Mouse (Mus musculus) erythroblast, embryonic 14.5 days (primary cell): ENCODE measurements around the gene 1110008L16Rik. TPM values are rescaled to one million over a fixed set of nuclear protein-coding genes. Genes with fewer than 3 reads are reported as not detected.

Experiments used
- H3K27me3 ChIP-seq: 2 replicates; pipeline ENCODE4 v1.6.1; 2012; ENCODE audit warnings: inconsistent platforms; ENCODE audit not compliant: control insufficient read depth
- H3K36me3 ChIP-seq: 2 replicates; pipeline ENCODE4 v1.6.1; 2012; ENCODE audit warnings: mild to moderate bottlenecking, inconsistent platforms; ENCODE audit not compliant: control insufficient read depth
- H3K4me1 ChIP-seq: 2 replicates; pipeline ENCODE4 v1.6.1; 2012; ENCODE audit warnings: inconsistent platforms; ENCODE audit not compliant: control insufficient read depth
- H3K4me3 ChIP-seq: replicated peaks from 2 replicates; pipeline ENCODE3; 2012; ENCODE audit warnings: moderate library complexity, mild to moderate bottlenecking, inconsistent platforms
- H3K9me3 ChIP-seq: 2 replicates; pipeline ENCODE4 v1.6.1; 2012; ENCODE audit warnings: low read length, inconsistent platforms, mixed read lengths; ENCODE audit not compliant: control insufficient read depth
- GATA1 ChIP-seq: IDR thresholded peaks from 2 replicates; pipeline ENCODE4 v1.6.1; 2012; ENCODE audit warnings: low read length, inconsistent platforms, mixed read lengths
- TAL1 ChIP-seq: IDR thresholded peaks from 3 replicates; pipeline ENCODE4 v1.6.1; 2012; ENCODE audit warnings: low read length, inconsistent platforms, mixed read lengths
- polyA plus RNA-seq: library from polyadenylated mRNA; stranded (reverse); fragments of >175 nt; gene quantifications from 2 replicates; pipeline ENCODE4 v1.2.3, GENCODE M21; 2012

Gene 1110008L16Rik
- polyA plus RNA-seq, 1 experiment: 0.03 TPM

DNA sequence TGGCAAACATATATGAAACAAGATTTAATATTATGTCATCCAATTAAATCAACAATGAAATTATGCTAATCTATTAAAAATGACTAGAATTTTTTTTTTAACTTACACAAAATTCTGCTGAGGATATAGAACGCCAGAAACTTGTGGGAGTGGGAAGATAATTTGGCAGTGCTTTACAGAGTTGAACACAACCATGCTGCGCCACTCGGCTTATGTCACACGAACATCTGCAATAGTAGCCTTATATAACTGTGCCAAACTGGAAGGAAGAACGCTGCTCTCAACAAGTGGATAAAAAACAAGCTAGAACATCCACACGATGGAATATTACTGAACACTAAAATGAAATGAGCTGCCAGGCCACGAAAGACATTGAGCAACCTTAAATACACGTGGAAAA, 129.8 kb downstream of the 1110008L16Rik start:
- H3K27me3 ChIP-seq: no peaks in the 10 kb centered on the region
- TF ChIP-seq GATA1 (no peak), TAL1 (no peak)
- no peaks in the 10 kb centered on the region for H3K4me1 ChIP-seq
- no peak overlapping the region for H3K4me3 ChIP-seq
- no peaks in the 10 kb centered on the region; the same call in 1 of the 2 replicates for H3K9me3 ChIP-seq
- H3K36me3 ChIP-seq: no peaks in the 10 kb centered on the region

DNA sequence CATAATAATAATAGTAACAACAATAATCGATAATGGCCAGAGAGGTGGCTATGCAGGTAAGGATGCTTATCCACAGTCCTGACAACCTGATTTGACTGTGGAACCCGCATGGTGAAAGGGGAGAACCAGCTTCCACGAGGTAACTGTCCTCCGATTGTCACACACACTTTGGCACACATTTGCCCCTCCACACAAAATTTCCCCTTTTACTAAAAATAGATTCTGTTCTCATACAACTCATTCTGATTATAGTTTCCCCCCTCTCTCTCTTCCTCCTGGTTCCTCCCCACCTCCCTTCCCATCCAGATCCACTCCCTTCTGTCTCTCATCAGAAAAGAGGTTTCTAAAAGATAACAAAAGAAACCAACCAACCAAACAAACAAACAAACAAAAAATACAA, 130.6 kb downstream of the 1110008L16Rik start:
- no peaks in the 10 kb centered on the region; the same call in 1 of the 2 replicates for H3K9me3 ChIP-seq
- H3K27me3 ChIP-seq: no peaks in the 10 kb centered on the region
- no peak overlapping the region for H3K4me3 ChIP-seq
- H3K4me1 ChIP-seq: no peaks in the 10 kb centered on the region
- no peak for TF ChIP-seq TAL1
- TF ChIP-seq GATA1: no peak
- H3K36me3 ChIP-seq: no peaks in the 10 kb centered on the region

Other genes with a start within 250 kb of the 1110008L16Rik start
- gene 2700097O09Rik, start 219.5 kb upstream of the 1110008L16Rik start, polyA plus RNA-seq: 0.09 and 0.26 TPM in 2 replicates
- 0.44 and 0.72 TPM in 2 replicates for gene Srp54a, start 219.3 kb upstream of the 1110008L16Rik start, polyA plus RNA-seq
- gene Fam177a, start 175.1 kb upstream of the 1110008L16Rik start, polyA plus RNA-seq: 0.79 TPM in 2 replicates
- gene Srp54b, start 144.5 kb upstream of the 1110008L16Rik start, polyA plus RNA-seq: 2.5 and 3.1 TPM in 2 replicates
- gene 1700047I17Rik2, start 100.0 kb upstream of the 1110008L16Rik start, polyA plus RNA-seq: not detected in 2 replicates
- 0.13 and 0.14 TPM in 2 replicates for gene Srp54c, start 69.4 kb upstream of the 1110008L16Rik start, polyA plus RNA-seq
- 0.04 and 0.06 TPM in 2 replicates for gene Ppp2r3c, start 3.4 kb downstream of the 1110008L16Rik start, polyA plus RNA-seq
- 1.2 and 1.9 TPM in 2 replicates for gene Psma6, start 84.6 kb downstream of the 1110008L16Rik start, polyA plus RNA-seq
- gene Nfkbia, start 193.1 kb downstream of the 1110008L16Rik start, polyA plus RNA-seq: 4.2 and 6.8 TPM in 2 replicates